Mouse (Mus musculus): ENCODE measurements at regions not wholly inside any gene's neighbourhood (a gene's known extent, or its start where the extent isn't known, plus 50 kb on each side); places are given as distances from the start of the nearest gene placed in this dataset.

GRCm38 (mm10) chr2:145086118-145086517, 81.4 kb upstream of the Slc24a3 start:
- TF ChIP-seq CTCF (conservative IDR thresholded peaks at IDR 0.05 in 1 of 2, IDR thresholded peaks at IDR 0.05 in 1 of 2; ENCODE audit: low read depth in 2 of 2, low read length in 2 of 2) (no peak), ELF1 (IDR thresholded peaks at IDR 0.05; ENCODE audit: low read depth, low read length) (no peak), TCF12 (IDR thresholded peaks at IDR 0.05; ENCODE audit: low read depth, low read length) (no peak), NELFE (IDR thresholded peaks at IDR 0.05; ENCODE audit: low read depth, low read length) (no peak), POLR2A (IDR thresholded peaks at IDR 0.05; ENCODE audit: low read depth, low read length) (no peak), MXI1 (IDR thresholded peaks at IDR 0.05; ENCODE audit: low read depth, low read length) (no peak), MAX (IDR thresholded peaks at IDR 0.05; ENCODE audit: low read length) (no peak), ZKSCAN1 (IDR thresholded peaks at IDR 0.05; ENCODE audit: borderline replicate concordance, low read depth, low read length) (no peak)

Measured in CH12.LX (cell line).